Mouse (Mus musculus): ENCODE results near the gene Gpc6. TPM values are rescaled to one million over a fixed set of nuclear protein-coding genes. Genes with fewer than 3 reads are reported as not detected.

The Gpc6 gene
- total and polyA plus RNA-seq, 3 experiments, result not detected

- no peak overlapping the region for H3K9ac ChIP-seq (ENCODE audit: insufficient read depth, low read depth)
- H3K4me3 ChIP-seq (replicated peaks in 1 of 3; ENCODE audit: low read depth in 2 of 3, low read length in 2 of 3, poor library complexity in 1 of 3), result no peak overlapping the region
- dilution Hi-C loops (cut with MboI; ENCODE audit: extremely low pct_ligation_motif_present, extremely low pct_unique_long_range_greater_than_20kb, low sequenced_read_pairs) (no loop called here), in situ Hi-C loops (cut with MboI; ENCODE audit: low pct_ligation_motif_present, low pct_unique_long_range_greater_than_20kb, low sequenced_read_pairs) (no loop called here)
- H3K27ac ChIP-seq (ENCODE audit: insufficient read depth, low read depth), result no peak overlapping the region
- peaks cover 2 to 19% of the 10 kb centered on the region in 2 experiments; a peak in 2 of 4 replicates for H3K4me1 ChIP-seq (ENCODE audit: control insufficient read depth in 1 of 2, insufficient read depth in 2 of 2)
- H3K4me2 ChIP-seq (ENCODE audit: insufficient read depth, low read depth, poor library complexity, severe bottlenecking), result no peak overlapping the region
- no peaks in the 10 kb centered on the region for H3K36me3 ChIP-seq (replicated peaks in 1 of 2; ENCODE audit: control insufficient read depth in 1 of 2, insufficient read depth in 1 of 2, low read length in 1 of 2)
- H3K79me2 ChIP-seq (replicated peaks; ENCODE audit: control insufficient read depth, extremely low read depth, insufficient read depth, poor library complexity, severe bottlenecking), result no peaks in the 10 kb centered on the region
- DNase-seq (ENCODE audit: extremely low read depth), result peak; percentile 23
- no peaks in the 10 kb centered on the region for H3K9me3 ChIP-seq (replicated peaks; ENCODE audit: low read length)
- TF ChIP-seq SMC3 (IDR thresholded peaks at IDR 0.05; ENCODE audit: low read depth, low read length) (no peak), POLR2A (IDR thresholded peaks at IDR 0.05; ENCODE audit: low read depth, low read length) (no peak), MXI1 (IDR thresholded peaks at IDR 0.05; ENCODE audit: low read depth, low read length) (no peak), RAD21 (IDR thresholded peaks at IDR 0.05; ENCODE audit: low read depth, low read length) (no peak), JUND (conservative IDR thresholded peaks at IDR 0.05; ENCODE audit: low read depth, low read length) (no peak), E2F4 (IDR thresholded peaks at IDR 0.05; ENCODE audit: insufficient replicate concordance, low read depth, low read length) (no peak), HCFC1 (IDR thresholded peaks at IDR 0.05; ENCODE audit: low read depth, low read length) (no peak), ZMIZ1 (IDR thresholded peaks at IDR 0.05; ENCODE audit: low read depth, low read length) (no peak), EP300 (IDR thresholded peaks at IDR 0.05; ENCODE audit: low read length) (no peak), BHLHE40 (IDR thresholded peaks at IDR 0.05; ENCODE audit: low read depth, low read length) (no peak), SIN3A (IDR thresholded peaks at IDR 0.05; ENCODE audit: low read length) (no peak)
- no peaks in the 10 kb centered on the region for H3K27me3 ChIP-seq (replicated peaks)
These were observed 981.2 kb downstream of the Gpc6 start for GRCm38 (mm10) chr14:117906361-117906760.

GRCm38 (mm10) chr14:117908231-117908920 lies 983.3 kb downstream of the Gpc6 start:
- no peak overlapping the region for H3K4me3 ChIP-seq (replicated peaks in 1 of 3; ENCODE audit: low read depth in 2 of 3, low read length in 2 of 3, poor library complexity in 1 of 3)
- H3K9me3 ChIP-seq (replicated peaks; ENCODE audit: low read length), result no peaks in the 10 kb centered on the region
- H3K4me2 ChIP-seq (ENCODE audit: insufficient read depth, low read depth, poor library complexity, severe bottlenecking), result no peak overlapping the region
- no peaks in the 10 kb centered on the region for H3K36me3 ChIP-seq (replicated peaks in 1 of 2; ENCODE audit: control insufficient read depth in 1 of 2, insufficient read depth in 1 of 2, low read length in 1 of 2)
- H3K79me2 ChIP-seq (replicated peaks; ENCODE audit: control insufficient read depth, extremely low read depth, insufficient read depth, poor library complexity, severe bottlenecking), result no peaks in the 10 kb centered on the region
- dilution Hi-C loops (cut with MboI; ENCODE audit: extremely low pct_ligation_motif_present, extremely low pct_unique_long_range_greater_than_20kb, low sequenced_read_pairs), result no loop called here
- no peaks in the 10 kb centered on the region for H3K27me3 ChIP-seq (replicated peaks)
- H3K9ac ChIP-seq (ENCODE audit: insufficient read depth, low read depth), result no peak overlapping the region
- peaks cover 2 to 19% of the 10 kb centered on the region in 2 experiments; a peak in 2 of 4 replicates for H3K4me1 ChIP-seq (ENCODE audit: control insufficient read depth in 1 of 2, insufficient read depth in 2 of 2)
- H3K27ac ChIP-seq (ENCODE audit: insufficient read depth, low read depth), result no peak overlapping the region
- no peak for DNase-seq (ENCODE audit: extremely low read depth)
- no peak for TF ChIP-seq ZMIZ1 (IDR thresholded peaks at IDR 0.05; ENCODE audit: low read depth, low read length)
- no peak for TF ChIP-seq PAX5 (IDR thresholded peaks at IDR 0.05; ENCODE audit: low read length)
- TF ChIP-seq NELFE (IDR thresholded peaks at IDR 0.05; ENCODE audit: low read depth, low read length), result no peak
- TF ChIP-seq HCFC1 (IDR thresholded peaks at IDR 0.05; ENCODE audit: low read depth, low read length), result no peak
- no peak for TF ChIP-seq MAX (IDR thresholded peaks at IDR 0.05; ENCODE audit: low read length)
- no peak for TF ChIP-seq POLR2AphosphoS2 (IDR thresholded peaks at IDR 0.05; ENCODE audit: low read depth, low read length)
- no peak for TF ChIP-seq CTCF (conservative IDR thresholded peaks at IDR 0.05 in 1 of 2, IDR thresholded peaks at IDR 0.05 in 1 of 2; ENCODE audit: low read depth in 2 of 2, low read length in 2 of 2)
- TF ChIP-seq JUN (IDR thresholded peaks at IDR 0.05; ENCODE audit: insufficient read depth, low read depth, low read length), result no peak
- no peak for TF ChIP-seq TCF12 (IDR thresholded peaks at IDR 0.05; ENCODE audit: low read depth, low read length)
- TF ChIP-seq ELF1 (IDR thresholded peaks at IDR 0.05; ENCODE audit: low read depth, low read length), result no peak
- TF ChIP-seq SMC3 (IDR thresholded peaks at IDR 0.05; ENCODE audit: low read depth, low read length), result no peak
- TF ChIP-seq GABPA (IDR thresholded peaks at IDR 0.05; ENCODE audit: insufficient replicate concordance, low read depth, low read length), result no peak
- TF ChIP-seq USF1 (IDR thresholded peaks at IDR 0.05; ENCODE audit: low read depth, low read length), result no peak
- no peak for TF ChIP-seq IRF4 (IDR thresholded peaks at IDR 0.05; ENCODE audit: low read depth, low read length)
- TF ChIP-seq UBTF (IDR thresholded peaks at IDR 0.05; ENCODE audit: low read depth, low read length), result no peak
- TF ChIP-seq EP300 (IDR thresholded peaks at IDR 0.05; ENCODE audit: low read length), result no peak
- in situ Hi-C loops (cut with MboI; ENCODE audit: low pct_ligation_motif_present, low pct_unique_long_range_greater_than_20kb, low sequenced_read_pairs), result no loop called here

All from CH12.LX (cell line).